Mouse (Mus musculus) spleen, adult 2 months (tissue): ENCODE measurements around the gene Sephs1. TPM values are rescaled to one million over a fixed set of nuclear protein-coding genes. Genes with fewer than 3 reads are reported as not detected.

Experiments
- DNase-seq, 2 experiments: peaks; one replicate each; pipeline versions ENCODE4 v3.0.0 to v3.0.0-alpha.2; 2012 to 2021; ENCODE audit warnings: low spot score in 2 of 2, low read depth in 1 of 2
- H3K27ac ChIP-seq: fragments of 200-500 bp; 2 replicates; pipeline ENCODE4 v1.5.1; 2012; ENCODE audit warnings: low read length, inconsistent platforms; ENCODE audit not compliant: insufficient read depth
- H3K27me3 ChIP-seq: fragments of 200-500 bp; 2 replicates; pipeline ENCODE4 v1.6.1; 2012; ENCODE audit warnings: mild to moderate bottlenecking, moderate library complexity, low read length, inconsistent platforms; ENCODE audit not compliant: control insufficient read depth, insufficient read depth
- H3K36me3 ChIP-seq: fragments of 200-500 bp; 2 replicates; pipeline ENCODE4 v1.6.1; 2012; ENCODE audit warnings: mild to moderate bottlenecking, low read length, inconsistent platforms; ENCODE audit not compliant: control insufficient read depth, insufficient read depth
- H3K4me1 ChIP-seq: fragments of 200-500 bp; 2 replicates; pipeline ENCODE4 v1.6.1; 2011; ENCODE audit warnings: inconsistent platforms; ENCODE audit not compliant: control insufficient read depth, insufficient read depth, insufficient read length
- H3K4me3 ChIP-seq: fragments of 200-500 bp; 2 replicates; pipeline ENCODE4 v1.5.1; 2011; ENCODE audit warnings: mild to moderate bottlenecking, inconsistent platforms; ENCODE audit not compliant: insufficient read depth, insufficient read length; ENCODE audit errors: extremely low read depth
- CTCF ChIP-seq: fragments of 200-500 bp; IDR thresholded peaks from 2 replicates; pipeline ENCODE4 v1.5.1; 2011; ENCODE audit warnings: mild to moderate bottlenecking, inconsistent platforms; ENCODE audit not compliant: insufficient read depth, insufficient read length, insufficient replicate concordance; ENCODE audit errors: extremely low read depth
- POLR2A ChIP-seq: fragments of 200-500 bp; IDR thresholded peaks from 2 replicates; pipeline ENCODE4 v1.6.1; 2011; ENCODE audit warnings: low read depth, low read length, inconsistent platforms
- WGBS: fragments of 180-500 bp; shearing (Covaris S2); methylation state at CpG from one replicate; pipeline ENCODE4 v1.1.7; 2018; 5-methylcytosine and 5-hydroxymethylcytosine counted together
- polyA plus RNA-seq: library from polyadenylated mRNA; depleted of rRNA; stranded (reverse); fragments of >200 nt; gene quantifications from 2 replicates; pipeline ENCODE4 v1.2.3, GENCODE M21; 2012

Sephs1 gene
- polyA plus RNA-seq, 1 experiment: 8.8 TPM

DNA sequence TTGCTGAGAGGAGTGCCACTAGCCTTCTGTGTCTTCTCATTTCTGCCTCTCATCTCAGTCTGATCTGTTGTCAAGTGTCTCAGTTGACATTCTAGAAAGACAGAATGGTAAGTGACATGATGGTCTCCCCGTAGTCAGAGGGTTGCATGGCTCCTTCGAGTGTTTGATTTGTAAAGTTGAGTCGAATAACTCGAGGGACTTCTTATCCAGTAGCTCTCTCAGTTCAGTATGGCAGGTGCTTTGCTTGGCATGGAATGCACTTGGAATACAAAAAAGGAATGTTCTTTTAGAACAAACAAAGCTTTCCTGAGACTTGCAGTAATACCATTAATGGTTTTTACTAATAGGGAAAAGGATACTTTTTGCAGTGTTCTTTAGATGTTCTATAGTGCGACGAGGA, 25.8 kb downstream of the Sephs1 start:
- H3K27ac ChIP-seq: no peak overlapping the region
- DNase-seq: no peak
- 96% methylated on average over 6 of the region's 6 CpGs for WGBS

DNA sequence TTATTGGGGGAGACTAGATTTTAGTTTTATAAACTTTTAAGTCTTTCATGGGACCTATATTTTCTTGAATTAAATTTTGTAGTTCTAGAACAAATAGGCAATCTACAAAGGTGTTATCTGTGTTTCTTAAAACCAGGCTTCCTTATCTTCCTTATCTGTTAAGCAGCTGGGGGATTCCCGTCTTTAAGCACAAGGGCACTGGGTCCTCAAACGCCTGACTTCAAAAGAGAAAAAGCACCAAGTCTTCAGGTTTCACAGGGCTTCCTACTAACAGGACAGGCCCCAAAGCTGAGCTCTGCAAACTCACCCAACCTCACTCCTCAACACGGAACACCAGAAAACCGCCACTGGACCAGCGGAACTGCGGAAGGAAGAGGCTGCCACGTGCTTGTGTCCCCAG, 26.6 kb downstream of the Sephs1 start:
- TF ChIP-seq POLR2A: no peak
- no peak for TF ChIP-seq CTCF
- no peaks in the 10 kb centered on the region for H3K27me3 ChIP-seq
- H3K36me3 ChIP-seq: peaks cover 24% of the 10 kb centered on the region
- DNase-seq: no peak
- H3K4me1 ChIP-seq: no peaks in the 10 kb centered on the region
- H3K4me3 ChIP-seq: no peak overlapping the region
- no peak overlapping the region for H3K27ac ChIP-seq
- WGBS: 76% methylated on average over 7 of the region's 7 CpGs

More for the DNA sequence above, 25.8 kb downstream of the Sephs1 start:
- Histone ChIP-seq H3K36me3 (peaks cover 24% of the 10 kb centered on the region), H3K4me1 (no peaks in the 10 kb centered on the region), H3K4me3 (no peak overlapping the region), H3K27me3 (no peaks in the 10 kb centered on the region)
- TF ChIP-seq POLR2A: no peak
- TF ChIP-seq CTCF: no peak

DNA sequence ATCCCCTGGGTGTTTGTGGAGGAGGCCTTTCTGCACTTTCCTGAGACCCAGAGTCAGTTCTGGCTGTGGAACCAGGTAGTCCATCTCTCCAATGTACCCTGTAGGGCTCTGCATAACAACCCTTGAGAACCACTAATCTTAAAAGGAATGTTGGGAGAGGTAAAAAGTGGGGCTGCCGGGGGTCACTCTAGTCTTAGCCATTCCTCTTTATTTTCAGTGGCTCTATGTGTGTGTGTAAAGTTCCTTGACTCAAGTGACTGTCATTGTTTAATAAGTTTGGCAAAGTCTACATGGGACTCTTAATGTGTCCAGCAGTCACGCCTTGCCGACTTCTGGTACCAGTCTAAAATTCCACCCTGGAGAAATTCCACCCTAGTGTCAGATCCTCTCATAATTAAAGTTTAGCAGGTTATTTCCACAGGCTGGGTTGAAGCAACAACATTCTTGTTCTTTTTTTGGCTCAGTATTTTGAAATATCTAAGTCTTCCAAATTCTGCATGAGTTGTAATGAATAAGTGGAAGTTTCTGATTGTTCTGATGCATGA, 27.5 kb downstream of the Sephs1 start:
- H3K4me1 ChIP-seq: no peaks in the 10 kb centered on the region
- no peak for DNase-seq
- H3K27me3 ChIP-seq: no peaks in the 10 kb centered on the region
- no peak overlapping the region for H3K4me3 ChIP-seq
- TF ChIP-seq CTCF: no peak
- no peak for TF ChIP-seq POLR2A
- 89% methylated on average over 3 of the region's 3 CpGs for WGBS
- peaks cover 24% of the 10 kb centered on the region for H3K36me3 ChIP-seq
- no peak overlapping the region for H3K27ac ChIP-seq

DNA sequence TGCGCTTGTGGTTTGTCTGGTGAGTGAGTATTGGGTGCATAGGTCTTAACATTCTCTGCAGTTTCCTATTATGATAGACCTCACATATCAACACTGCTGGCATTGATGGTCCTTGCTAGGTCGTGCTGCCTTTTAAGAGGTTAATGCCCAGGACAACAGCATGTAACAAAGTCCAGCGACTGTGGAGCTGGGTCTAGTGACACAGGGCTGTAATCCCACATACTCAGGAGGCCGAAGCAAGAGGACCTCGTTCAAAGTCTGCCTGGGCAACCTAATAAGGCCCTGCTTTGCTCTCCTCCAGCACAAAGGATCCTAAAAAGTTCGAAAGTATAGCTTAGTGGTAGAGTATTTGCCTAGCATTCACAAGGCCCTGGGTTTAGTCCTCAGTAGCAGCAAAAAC, 28.5 kb downstream of the Sephs1 start:
- Histone ChIP-seq H3K27me3 (no peaks in the 10 kb centered on the region), H3K27ac (no peak overlapping the region), H3K4me1 (no peaks in the 10 kb centered on the region), H3K4me3 (no peak overlapping the region), H3K36me3 (peaks cover 22% of the 10 kb centered on the region)
- no peak for DNase-seq
- 89% methylated on average over 6 of the region's 6 CpGs for WGBS
- TF ChIP-seq POLR2A: no peak
- TF ChIP-seq CTCF: no peak

DNA sequence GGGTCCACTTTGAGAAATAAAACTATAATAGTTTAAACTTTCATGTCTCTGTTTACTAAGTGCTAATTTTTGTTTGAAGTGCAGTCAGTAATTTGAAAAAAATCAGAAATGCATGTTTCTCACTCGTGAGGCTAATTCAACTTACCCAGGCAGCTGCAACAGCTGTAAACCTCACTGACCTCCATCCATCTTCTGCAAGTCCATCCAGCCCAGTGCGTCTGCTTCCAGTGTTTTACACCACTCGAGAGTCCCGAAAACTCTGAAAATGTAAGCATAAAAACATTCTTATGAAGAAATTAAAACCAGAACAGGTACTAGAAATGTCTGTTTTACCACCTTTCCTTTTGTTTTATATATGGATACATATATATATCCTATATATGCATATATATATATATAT, 29.2 kb downstream of the Sephs1 start:
- H3K27me3 ChIP-seq: no peaks in the 10 kb centered on the region
- no peaks in the 10 kb centered on the region for H3K4me1 ChIP-seq
- WGBS: 89% methylated on average over 4 of the region's 4 CpGs
- H3K4me3 ChIP-seq: no peak overlapping the region
- H3K27ac ChIP-seq: no peak overlapping the region
- TF ChIP-seq CTCF (no peak), POLR2A (no peak)
- H3K36me3 ChIP-seq: peaks cover 20% of the 10 kb centered on the region
- no peak for DNase-seq

DNA sequence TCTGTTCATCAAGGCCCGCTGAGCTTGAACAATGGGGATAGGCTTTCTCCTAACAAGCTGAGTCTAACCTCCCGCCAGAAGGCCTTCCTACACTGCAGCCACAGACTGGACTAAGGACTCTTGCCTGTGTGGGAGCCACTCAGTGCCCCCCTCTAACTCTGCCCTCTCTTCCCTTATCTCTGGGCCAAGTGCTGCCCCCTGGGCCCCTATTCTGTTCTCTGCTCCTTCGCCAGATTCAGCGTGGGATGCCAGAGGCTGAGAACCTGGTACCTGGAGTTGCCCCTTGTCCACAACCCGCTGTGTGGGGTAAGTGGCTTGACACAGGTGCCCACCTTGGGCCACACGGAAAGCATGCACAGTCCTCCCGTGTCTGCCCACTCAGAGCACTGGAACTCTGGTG, 32.6 kb downstream of the Sephs1 start:
- 88% methylated on average over 7 of the region's 7 CpGs for WGBS
- H3K36me3 ChIP-seq: no peaks in the 10 kb centered on the region
- DNase-seq: no peak
- H3K27me3 ChIP-seq: no peaks in the 10 kb centered on the region
- H3K4me1 ChIP-seq: 0 out of 2 replicates have a peak, but pooled peaks cover 3% of the 10 kb centered on the region
- H3K4me3 ChIP-seq: no peak overlapping the region
- TF ChIP-seq CTCF (no peak), POLR2A (no peak)
- no peak overlapping the region for H3K27ac ChIP-seq

DNA sequence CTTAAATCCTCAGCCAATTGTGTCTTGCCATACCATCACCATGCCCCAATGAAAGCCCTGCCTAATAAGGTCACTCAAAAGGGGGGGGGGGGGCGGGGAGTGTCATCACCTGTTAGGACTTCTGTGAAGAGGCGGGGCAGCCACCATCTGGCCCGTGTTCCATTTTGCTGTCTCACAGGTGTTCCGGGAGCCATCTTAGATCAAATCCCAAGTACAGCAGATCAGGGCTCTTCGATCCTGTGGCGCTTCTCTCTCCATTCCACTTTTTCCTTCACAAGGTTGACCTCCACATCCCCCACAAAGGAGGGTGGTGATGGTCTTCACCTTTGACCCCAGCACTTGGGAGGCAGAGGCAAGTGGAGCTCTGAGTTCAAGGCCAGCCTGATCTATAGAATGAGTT, 34.7 kb downstream of the Sephs1 start:
- TF ChIP-seq POLR2A: no peak
- TF ChIP-seq CTCF: no peak
- Histone ChIP-seq H3K4me1 (peaks cover 6% of the 10 kb centered on the region; the same call in 1 of the 2 replicates), H3K27ac (no peak overlapping the region), H3K27me3 (no peaks in the 10 kb centered on the region), H3K36me3 (no peaks in the 10 kb centered on the region), H3K4me3 (no peak overlapping the region)
- 89% methylated on average over 6 of the region's 6 CpGs for WGBS
- DNase-seq: no peak
